Mouse (Mus musculus): ENCODE measurements around the gene Fut2.
A peak's percentile ranks its signal among the peaks of the same experiment; 100 is the strongest.
"Not testable (repeated sequence)": the region's sequence is repeated elsewhere in the genome, so short reads cannot be mapped to it uniquely, and the experiment has no call there.

Fut2 gene

GRCm38 (mm10) chr7:45677627-45678295 is 11.6 kb upstream of the Fut2 start:
- no peak for DNase-seq (ENCODE audit: low spot score in 2 of 2)

GRCm38 (mm10) chr7:45668921-45669320 is 2.7 kb upstream of the Fut2 start:
- DNase-seq (ENCODE audit: low spot score in 2 of 2) = no peak

GRCm38 (mm10) chr7:45667761-45668160 is 1.6 kb upstream of the Fut2 start:
- DNase-seq (ENCODE audit: low spot score in 2 of 2) = no peak

DNA sequence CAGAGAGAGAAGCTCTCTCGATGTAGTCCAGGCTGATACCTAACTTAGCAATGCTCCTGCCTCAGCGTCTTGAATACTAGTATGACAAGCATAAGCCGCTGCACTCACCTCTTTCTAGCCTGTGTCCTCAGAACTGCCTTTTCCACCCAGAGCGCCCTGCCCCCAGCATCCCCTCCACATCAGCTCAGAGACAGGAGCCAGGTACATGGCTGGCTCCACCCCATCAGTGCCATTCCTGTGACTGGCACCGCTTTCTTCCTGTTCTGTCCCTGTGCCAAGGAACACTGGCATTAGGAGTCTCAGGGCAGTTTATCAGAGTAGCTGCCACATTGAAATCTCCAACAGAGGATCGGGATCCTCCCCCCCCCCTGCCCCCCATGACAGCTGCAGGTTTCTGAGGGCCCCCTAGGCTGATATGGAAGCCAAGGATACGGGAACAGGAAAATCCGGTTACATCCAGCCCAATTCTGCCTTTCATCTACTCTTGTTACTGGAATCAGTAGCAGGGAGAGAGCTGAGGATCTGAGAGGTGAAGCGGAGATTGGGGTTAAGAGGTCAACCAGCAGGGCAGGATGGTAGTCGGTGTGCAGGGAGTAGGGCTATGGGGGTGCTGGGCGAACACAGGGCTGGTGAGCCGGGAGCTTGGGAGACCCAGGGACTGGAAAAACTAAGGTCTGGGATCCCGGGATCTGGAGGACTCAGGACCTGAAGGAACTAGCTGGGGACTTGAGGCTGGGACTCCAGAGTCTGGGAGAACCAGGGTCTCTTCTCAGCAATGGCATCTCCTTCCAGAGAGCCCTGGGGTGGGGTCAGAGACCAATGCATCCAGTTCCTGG is 673 bp downstream of the Fut2 start:
- no peak for DNase-seq (ENCODE audit: low spot score in 2 of 2)

- DNase-seq (ENCODE audit: low spot score in 2 of 2) = not testable (repeated sequence)
Observed at GRCm38 (mm10) chr7:45661702-45662101, 4.5 kb downstream of the Fut2 start.

GRCm38 (mm10) chr7:45660746-45661478 is 5.3 kb downstream of the Fut2 start:
- DNase-seq (ENCODE audit: low spot score in 2 of 2) = no peak

- no peak for DNase-seq (ENCODE audit: low spot score in 2 of 2)
Observed at GRCm38 (mm10) chr7:45654424-45655047, 11.7 kb downstream of the Fut2 start.

DNA sequence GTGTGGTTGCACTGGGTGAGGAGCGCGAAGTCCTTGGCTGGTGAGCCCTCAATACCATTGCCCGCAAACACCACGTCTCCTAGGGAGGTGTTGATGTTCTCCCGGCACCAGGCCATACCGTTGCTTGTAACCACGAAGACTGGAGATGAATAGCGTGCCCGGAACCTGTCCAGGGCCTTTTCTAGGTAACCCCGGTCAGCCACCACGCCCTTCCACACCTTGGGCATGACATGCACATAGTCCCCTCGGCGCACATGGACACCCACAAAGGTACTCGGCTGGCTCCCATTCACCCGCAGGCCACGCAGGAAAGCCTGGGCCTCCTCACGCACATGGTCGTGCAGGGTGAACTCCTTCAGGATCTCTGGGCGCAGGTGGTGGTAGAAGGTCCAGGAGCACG is 15.7 kb downstream of the Fut2 start:
- not testable (repeated sequence) for DNase-seq (ENCODE audit: low spot score in 2 of 2)

DNA sequence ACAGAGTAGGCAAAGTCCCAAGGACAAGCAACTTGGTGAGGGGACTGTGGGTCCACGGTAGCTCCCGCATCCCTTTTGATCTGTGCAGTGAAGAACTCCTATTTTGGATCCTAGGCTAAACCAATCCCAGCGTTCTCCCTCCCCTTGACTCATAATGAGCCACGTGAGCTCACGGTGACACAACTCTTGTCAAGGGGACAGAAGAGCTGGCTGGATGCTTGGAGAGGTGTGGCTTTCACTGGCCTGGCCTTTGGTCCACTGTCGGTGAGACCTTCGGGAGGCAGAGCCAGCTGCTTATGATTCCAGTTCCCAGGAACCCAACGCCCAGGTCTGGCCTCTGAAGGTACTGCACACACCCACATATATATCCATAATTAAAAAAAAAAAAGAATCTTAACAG is 16.8 kb downstream of the Fut2 start:
- DNase-seq (ENCODE audit: low spot score in 2 of 2) = no peak

DNA sequence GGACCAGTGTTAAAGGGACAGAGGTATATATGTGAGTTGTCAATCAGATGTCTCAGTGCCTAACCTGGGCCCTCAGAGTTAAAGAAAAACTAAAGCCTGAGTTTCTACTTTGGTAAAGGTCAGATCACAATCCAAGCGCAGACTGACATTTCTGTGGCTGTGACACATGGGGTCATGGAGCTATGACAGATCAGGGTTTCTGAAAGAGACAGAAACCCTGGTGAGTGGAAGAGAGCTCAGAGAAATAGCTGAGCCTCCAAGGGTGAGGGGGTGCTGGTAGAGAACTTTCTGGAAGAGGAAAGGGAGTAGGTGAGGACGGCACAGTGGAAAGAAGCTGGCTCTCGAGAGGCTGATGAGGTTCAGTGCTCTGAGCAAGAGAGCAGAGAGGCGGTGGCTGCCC is 19.5 kb downstream of the Fut2 start:
- no peak for DNase-seq (ENCODE audit: low spot score in 2 of 2)

DNA sequence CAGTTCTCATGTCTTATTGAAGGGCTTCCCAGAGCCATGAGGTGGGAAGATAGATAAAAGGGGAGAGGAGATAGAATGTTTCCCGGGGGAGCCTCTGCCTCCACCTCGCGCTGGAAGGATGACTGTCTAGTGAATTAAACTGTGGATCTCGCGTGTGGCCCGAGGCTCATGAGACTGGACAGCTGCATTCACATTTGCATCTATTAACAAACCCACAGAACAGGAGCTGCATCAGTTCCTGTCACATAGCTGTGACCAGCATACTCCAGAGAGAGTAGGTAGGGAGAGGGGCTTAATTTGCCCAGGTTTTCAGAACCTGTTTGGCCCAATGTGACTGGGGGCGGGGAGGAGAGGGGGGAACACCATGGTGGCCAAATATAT is 20.6 kb downstream of the Fut2 start:
- DNase-seq (ENCODE audit: low spot score in 2 of 2) = no peak

- no peak for DNase-seq (ENCODE audit: low spot score in 2 of 2)
Observed at GRCm38 (mm10) chr7:45644872-45645590, 21.2 kb downstream of the Fut2 start.

DNA sequence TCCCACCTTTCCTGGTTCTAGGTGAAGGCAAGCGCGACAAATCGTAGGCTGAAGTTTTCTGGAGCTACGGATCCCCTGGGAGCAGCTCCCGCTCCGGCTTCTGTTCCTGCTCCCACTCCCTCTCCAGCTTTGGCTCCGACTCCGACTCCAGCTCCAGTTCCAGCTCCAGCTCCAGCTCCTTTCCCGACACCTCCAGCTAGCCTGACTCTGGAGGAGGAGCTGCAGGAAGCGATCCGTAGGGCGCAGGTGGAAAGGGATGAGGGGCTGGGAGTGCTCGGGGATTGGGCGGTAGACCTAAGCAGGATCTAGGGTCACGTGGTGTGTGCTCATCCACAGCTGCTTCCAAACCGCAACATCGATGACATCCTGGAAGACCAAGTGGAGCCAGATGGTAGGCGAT is 22.0 kb downstream of the Fut2 start:
- DNase-seq (ENCODE audit: low spot score in 2 of 2) = no peak

GRCm38 (mm10) chr7:45643441-45644178 is 22.6 kb downstream of the Fut2 start:
- peak; percentile 57 to 58 for DNase-seq (ENCODE audit: low spot score in 2 of 2)

- no peak for DNase-seq (ENCODE audit: low spot score in 2 of 2)
Observed at GRCm38 (mm10) chr7:45642503-45643255, 23.5 kb downstream of the Fut2 start.

DNA sequence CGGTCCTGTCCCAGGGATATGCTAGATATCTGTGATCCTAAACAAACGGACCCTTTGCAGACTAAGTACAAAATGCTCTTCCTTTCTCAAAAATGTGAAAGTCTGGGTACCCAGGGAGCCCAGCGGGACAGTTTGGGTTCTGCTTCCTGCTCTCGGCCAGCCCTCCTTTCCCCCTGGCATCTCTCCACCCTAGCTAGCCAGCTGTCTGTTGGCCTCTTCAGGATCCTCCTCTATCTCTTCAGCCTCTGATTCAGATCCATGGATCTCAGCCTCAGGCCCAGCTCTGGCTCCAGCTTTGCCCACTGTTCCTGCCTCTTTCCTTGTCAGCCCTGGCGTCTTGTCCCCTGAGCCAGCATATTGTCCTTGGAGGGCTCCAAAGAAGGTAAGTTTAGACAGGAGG is 24.1 kb downstream of the Fut2 start:
- DNase-seq (ENCODE audit: low spot score in 2 of 2) = no peak

DNA sequence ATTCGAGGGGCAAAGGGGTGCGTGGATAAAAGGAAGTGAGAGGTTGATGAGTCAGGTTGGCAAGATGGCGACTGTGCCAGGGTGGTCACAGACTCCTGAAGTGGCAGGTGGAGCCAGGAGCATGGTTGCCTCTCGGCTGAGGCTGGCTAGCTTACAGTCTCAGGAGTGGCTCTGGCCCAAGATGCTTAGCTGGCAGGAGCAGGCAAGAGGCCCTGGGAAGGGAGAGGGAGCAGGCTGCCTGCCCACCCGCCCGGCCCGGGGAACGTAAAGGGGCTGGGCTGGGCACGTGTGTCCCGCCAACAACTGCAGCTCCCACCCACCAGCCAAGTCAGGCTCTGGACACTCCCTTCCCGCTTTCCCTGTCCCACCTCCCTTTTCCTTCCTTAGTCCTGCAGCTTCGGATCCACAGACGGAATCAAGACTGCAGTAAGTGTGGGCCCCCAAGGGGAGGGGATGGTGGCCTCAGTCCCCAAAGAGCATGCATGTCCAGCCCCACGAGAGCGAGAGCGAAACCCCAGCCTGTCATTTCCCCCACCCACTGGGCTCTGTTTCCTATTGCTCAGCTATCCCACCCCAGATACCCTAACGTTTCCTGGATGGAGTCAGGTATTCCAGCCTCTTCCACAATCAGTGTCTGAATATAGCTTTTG is 24.7 kb downstream of the Fut2 start:
- DNase-seq (ENCODE audit: low spot score in 2 of 2) = no peak

DNA sequence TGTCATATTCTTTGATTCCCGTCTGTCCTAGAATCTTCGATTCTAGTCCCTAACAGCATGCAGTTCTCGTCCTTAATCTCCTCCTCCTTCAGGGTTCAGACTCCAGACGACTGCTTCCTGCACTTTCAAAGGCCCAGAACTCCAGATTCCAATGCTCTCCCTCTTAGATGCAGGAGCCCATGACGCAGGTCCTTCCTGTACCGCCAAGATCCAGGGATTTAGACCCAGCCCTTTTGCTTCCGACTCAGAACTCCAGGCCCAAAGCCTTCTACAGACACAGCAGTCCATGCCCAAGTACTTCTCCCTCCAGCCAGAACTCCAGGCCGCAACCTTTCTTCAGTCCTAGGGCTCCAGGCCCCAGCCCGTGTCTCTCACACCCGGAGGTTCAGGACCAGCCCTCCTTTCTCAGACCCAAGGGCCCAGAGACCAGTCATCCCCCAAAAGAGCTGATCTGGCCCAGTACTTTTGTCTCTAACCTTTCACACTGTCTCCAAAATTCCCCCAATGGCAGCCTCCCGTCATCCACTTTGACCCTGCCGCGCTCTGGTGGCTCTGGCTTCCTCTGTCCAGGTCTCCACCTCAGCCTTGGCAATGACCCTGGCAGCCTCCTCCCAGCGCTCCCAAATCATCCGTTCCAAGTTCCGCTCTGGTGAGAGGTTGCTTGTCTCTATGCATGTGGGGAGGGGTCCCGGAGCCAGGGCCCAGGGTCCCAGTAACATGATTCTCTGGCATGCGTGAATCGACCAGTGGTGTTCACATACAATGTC is 25.8 kb downstream of the Fut2 start:
- DNase-seq (ENCODE audit: low spot score in 2 of 2) = no peak

- no peak for DNase-seq (ENCODE audit: low spot score in 2 of 2)
Observed at GRCm38 (mm10) chr7:45639561-45640027, 26.6 kb downstream of the Fut2 start, which contains the start of gene Mamstr. TSS of gene Mamstr (plus strand) at chr7:45639977.

Data from spleen, postnatal 14 days (tissue).